Mouse (Mus musculus): Measurements from ENCODE around the gene Nelfb. TPM values are rescaled to one million over a fixed set of nuclear protein-coding genes. Genes with fewer than 3 reads are reported as not detected.

Nelfb gene
- polyA plus RNA-seq, 1 experiment from 2014 or later, result 122 TPM

DNA sequence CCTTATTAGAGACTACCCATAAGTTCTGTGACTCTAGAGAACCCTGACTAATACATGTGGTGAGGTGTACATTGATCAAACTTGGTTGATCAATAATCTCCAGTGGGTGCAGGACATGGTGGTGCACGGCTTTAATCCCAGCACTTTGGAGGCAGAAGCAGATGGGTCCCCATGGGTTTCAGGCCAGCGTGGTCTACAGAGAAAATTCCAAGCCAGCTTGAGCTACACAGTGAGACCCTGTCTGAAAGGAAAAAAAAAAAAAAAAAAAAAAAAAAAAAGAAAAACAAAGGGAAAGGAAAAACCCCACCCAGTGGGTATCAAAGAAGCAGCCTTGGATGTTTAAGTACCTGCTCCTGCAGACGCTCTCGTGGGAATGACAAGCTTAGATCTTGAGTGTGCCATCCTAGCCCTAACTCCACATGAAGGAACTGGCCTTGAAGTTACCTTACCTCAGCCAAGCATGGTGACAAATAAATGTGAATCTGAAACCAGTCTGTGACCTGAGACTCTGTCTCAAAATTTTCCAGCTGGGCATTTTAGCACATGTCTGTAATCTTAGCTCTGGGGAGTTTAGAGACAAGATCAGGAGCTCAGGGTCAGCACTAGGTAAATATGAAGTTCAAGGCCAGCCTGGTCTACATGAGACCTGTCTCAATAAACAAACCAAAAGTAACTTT is 59.9 kb downstream of the Nelfb start:
- Histone ChIP-seq H3K4me2 (no peak overlapping the region), H3K9ac (no peak overlapping the region), H3K27me3 (no peaks in the 10 kb centered on the region), H3K27ac (no peak overlapping the region), H3K4me3 (no peak overlapping the region), H3K4me1 (no peaks in the 10 kb centered on the region), H3K9me3 (no peaks in the 10 kb centered on the region), H3K36me3 (no peaks in the 10 kb centered on the region)
- no peak for ATAC-seq (ENCODE audit: borderline replicate concordance, extremely low read depth, low FRiP score, low TSS enrichment)
- WGBS, result 67% methylated on average over 4 of the region's 4 CpGs

Other genes with a start within 250 kb of the Nelfb start
- gene Dph7, start 249.1 kb downstream of the Nelfb start, polyA plus RNA-seq (2015; fragmentation: Nextera tagmentation; extraction: Ambion mirVana), result 24.5 and 26.0 TPM in 2 replicates
- 106 and 114 TPM in 2 replicates for gene Mrpl41, start 236.4 kb downstream of the Nelfb start, polyA plus RNA-seq (2015; fragmentation: Nextera tagmentation; extraction: Ambion mirVana)
- gene Pnpla7, start 235.5 kb downstream of the Nelfb start, polyA plus RNA-seq (2015; fragmentation: Nextera tagmentation; extraction: Ambion mirVana), result 5.1 and 7.9 TPM in 2 replicates
- 67.3 and 71.1 TPM in 2 replicates for gene Nsmf, start 157.1 kb downstream of the Nelfb start, polyA plus RNA-seq (2015; fragmentation: Nextera tagmentation; extraction: Ambion mirVana)
- 0.31 and 0.52 TPM in 2 replicates for gene Entpd8, start 131.2 kb downstream of the Nelfb start, polyA plus RNA-seq (2015; fragmentation: Nextera tagmentation; extraction: Ambion mirVana)
- gene Noxa1, start 116.3 kb downstream of the Nelfb start, polyA plus RNA-seq (2015; fragmentation: Nextera tagmentation; extraction: Ambion mirVana), result 1.0 and 1.1 TPM in 2 replicates
- 15.7 and 16.0 TPM in 2 replicates for gene Nrarp, start 30.7 kb downstream of the Nelfb start, polyA plus RNA-seq (2015; fragmentation: Nextera tagmentation; extraction: Ambion mirVana)
- gene Tor4a, start 14.6 kb downstream of the Nelfb start, polyA plus RNA-seq (2015; fragmentation: Nextera tagmentation; extraction: Ambion mirVana), result 8.8 and 11.7 TPM in 2 replicates
- gene Stpg3, start 3.1 kb upstream of the Nelfb start, polyA plus RNA-seq (2015; fragmentation: Nextera tagmentation; extraction: Ambion mirVana), result not detected in 2 replicates
- gene Fam166a, start 7.3 kb upstream of the Nelfb start, polyA plus RNA-seq (2015; fragmentation: Nextera tagmentation; extraction: Ambion mirVana), result 0.69 and 1.4 TPM in 2 replicates
- 704 and 709 TPM in 2 replicates for gene Tubb4b, start 13.2 kb upstream of the Nelfb start, polyA plus RNA-seq (2015; fragmentation: Nextera tagmentation; extraction: Ambion mirVana)
- not detected in 2 replicates for gene Slc34a3, start 22.9 kb upstream of the Nelfb start, polyA plus RNA-seq (2015; fragmentation: Nextera tagmentation; extraction: Ambion mirVana)
- not detected in 2 replicates for gene Rnf224, start 25.3 kb upstream of the Nelfb start, polyA plus RNA-seq (2015; fragmentation: Nextera tagmentation; extraction: Ambion mirVana)
- 8.9 and 9.9 TPM in 2 replicates for gene Rnf208, start 30.8 kb upstream of the Nelfb start, polyA plus RNA-seq (2015; fragmentation: Nextera tagmentation; extraction: Ambion mirVana)
- gene Cysrt1, start 31.0 kb upstream of the Nelfb start, polyA plus RNA-seq (2015; fragmentation: Nextera tagmentation; extraction: Ambion mirVana), result 0.19 and 0.35 TPM in 2 replicates
- 3.5 and 5.0 TPM in 2 replicates for gene AL732309.1, start 35.4 kb upstream of the Nelfb start, polyA plus RNA-seq (2015; fragmentation: Nextera tagmentation; extraction: Ambion mirVana)
- 24.4 and 24.5 TPM in 2 replicates for gene Tmem203, start 44.0 kb upstream of the Nelfb start, polyA plus RNA-seq (2015; fragmentation: Nextera tagmentation; extraction: Ambion mirVana)
- gene Tprn, start 51.1 kb upstream of the Nelfb start, polyA plus RNA-seq (2015; fragmentation: Nextera tagmentation; extraction: Ambion mirVana), result 6.7 and 8.7 TPM in 2 replicates
- 229 and 239 TPM in 2 replicates for gene Ssna1, start 60.9 kb upstream of the Nelfb start, polyA plus RNA-seq (2015; fragmentation: Nextera tagmentation; extraction: Ambion mirVana)
- gene Anapc2, start 61.0 kb upstream of the Nelfb start, polyA plus RNA-seq (2015; fragmentation: Nextera tagmentation; extraction: Ambion mirVana), result 132 and 136 TPM in 2 replicates
- not detected in 2 replicates for gene Tmem210, start 76.7 kb upstream of the Nelfb start, polyA plus RNA-seq (2015; fragmentation: Nextera tagmentation; extraction: Ambion mirVana)
- 3.4 and 4.5 TPM in 2 replicates for gene Lrrc26, start 78.4 kb upstream of the Nelfb start, polyA plus RNA-seq (2015; fragmentation: Nextera tagmentation; extraction: Ambion mirVana)
- 0.45 and 0.48 TPM in 2 replicates for gene Grin1, start 107.7 kb upstream of the Nelfb start, polyA plus RNA-seq (2015; fragmentation: Nextera tagmentation; extraction: Ambion mirVana)
- 48.8 and 52.0 TPM in 2 replicates for gene Man1b1, start 120.8 kb upstream of the Nelfb start, polyA plus RNA-seq (2015; fragmentation: Nextera tagmentation; extraction: Ambion mirVana)
- gene Dpp7, start 144.9 kb upstream of the Nelfb start, polyA plus RNA-seq (2015; fragmentation: Nextera tagmentation; extraction: Ambion mirVana), result 14.5 and 14.9 TPM in 2 replicates
- gene Uap1l1, start 154.2 kb upstream of the Nelfb start, polyA plus RNA-seq (2015; fragmentation: Nextera tagmentation; extraction: Ambion mirVana), result 16.4 and 20.5 TPM in 2 replicates
- 42.2 and 45.2 TPM in 2 replicates for gene Sapcd2, start 160.8 kb upstream of the Nelfb start, polyA plus RNA-seq (2015; fragmentation: Nextera tagmentation; extraction: Ambion mirVana)
- 2.1 and 3.6 TPM in 2 replicates for gene Entpd2, start 184.4 kb upstream of the Nelfb start, polyA plus RNA-seq (2015; fragmentation: Nextera tagmentation; extraction: Ambion mirVana)
- 27.5 and 28.7 TPM in 2 replicates for gene Npdc1, start 187.9 kb upstream of the Nelfb start, polyA plus RNA-seq (2015; fragmentation: Nextera tagmentation; extraction: Ambion mirVana)
- gene Fut7, start 211.8 kb upstream of the Nelfb start, polyA plus RNA-seq (2015; fragmentation: Nextera tagmentation; extraction: Ambion mirVana), result 0.11 TPM in 1 of 2 replicates, not detected in the other
- 4.5 and 4.8 TPM in 2 replicates for gene Abca2, start 217.2 kb upstream of the Nelfb start, polyA plus RNA-seq (2015; fragmentation: Nextera tagmentation; extraction: Ambion mirVana)
- 77.9 and 90.3 TPM in 2 replicates for gene Clic3, start 245.3 kb upstream of the Nelfb start, polyA plus RNA-seq (2015; fragmentation: Nextera tagmentation; extraction: Ambion mirVana)
- gene Paxx, start 249.6 kb upstream of the Nelfb start, polyA plus RNA-seq (2015; fragmentation: Nextera tagmentation; extraction: Ambion mirVana), result 31.5 and 37.0 TPM in 2 replicates

All from lung, embryonic 15.5 days (tissue).